Mouse (Mus musculus): ENCODE results near the gene Olfr902.
"Not testable (repeated sequence)": the region's sequence is repeated elsewhere in the genome, so short reads cannot be mapped to it uniquely, and the experiment has no call there.

The Olfr902 gene

GRCm38 (mm10) chr9:38447352-38447751, at the start of gene Olfr902:
TSS of gene Olfr902 (plus strand) at chr9:38447652.
- in situ Hi-C loops (cut with MboI) = no loop called here

DNA sequence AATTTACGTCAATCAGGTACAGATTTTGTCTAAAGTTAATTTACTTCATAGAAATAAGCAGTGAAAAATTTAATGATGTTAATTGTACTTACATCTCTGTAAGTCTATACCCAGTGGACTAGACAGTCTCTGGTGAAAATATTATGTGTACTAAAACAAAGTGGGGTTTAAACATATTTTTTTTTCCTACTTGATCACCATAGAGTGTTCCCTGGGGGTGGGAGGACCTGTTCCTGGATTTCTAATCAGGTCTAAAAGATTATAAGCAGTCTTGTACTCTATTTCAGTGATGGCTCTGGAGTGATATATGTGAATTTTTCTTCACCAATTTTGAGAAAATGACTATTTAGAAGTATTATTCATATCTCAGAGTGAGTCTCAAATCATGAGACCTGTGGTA, 46.1 kb upstream of the Olfr902 start, which contains the start of gene Olfr147:
Gene Olfr147 (plus strand): TSS at position 301 of the 400 bp plus-strand sequence.
- in situ Hi-C loops (cut with MboI) = no loop called here

DNA sequence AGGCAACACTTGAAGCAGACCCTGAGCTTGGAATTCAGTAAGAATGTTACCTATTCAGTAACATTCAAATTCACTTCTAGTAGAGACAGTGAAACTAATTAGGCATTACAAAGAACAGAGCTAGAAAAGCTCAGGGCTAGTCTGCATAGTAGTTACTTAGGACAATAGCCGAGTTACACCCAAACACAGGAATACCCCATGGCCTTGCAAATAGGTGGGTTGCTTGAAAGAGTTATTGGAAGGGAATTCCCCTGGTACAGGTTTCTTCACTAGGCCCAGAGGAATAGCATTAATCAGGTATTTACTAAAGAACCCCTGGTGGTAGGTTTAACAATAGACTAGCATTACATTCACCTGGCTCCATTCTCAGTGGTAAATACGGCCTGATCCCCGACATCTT, 40.0 kb upstream of the Olfr902 start:
- in situ Hi-C loops (cut with MboI) = not testable (repeated sequence)

DNA sequence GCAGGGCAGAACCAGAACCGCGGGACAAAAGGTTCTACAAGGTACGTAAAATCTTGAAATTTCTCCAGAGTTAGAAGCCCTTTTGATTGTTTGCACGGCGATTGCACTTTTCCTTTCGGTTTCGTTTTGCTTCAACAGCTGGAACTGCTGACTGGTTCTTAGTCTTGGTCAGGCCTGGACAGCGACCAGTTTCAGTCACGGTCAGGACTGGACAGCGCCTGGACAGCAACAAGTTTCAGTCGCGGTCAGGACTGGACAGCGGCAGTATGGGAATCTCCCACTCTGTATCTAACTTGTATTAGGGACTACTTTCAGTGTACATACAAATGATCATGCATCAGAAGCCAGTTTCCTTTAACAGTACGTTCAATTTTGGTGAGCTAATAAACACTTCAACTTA, 34.0 kb upstream of the Olfr902 start:
- in situ Hi-C loops (cut with MboI) = not testable (repeated sequence)

- in situ Hi-C loops (cut with MboI) = no loop called here
These were observed 23.7 kb upstream of the Olfr902 start for GRCm38 (mm10) chr9:38423801-38424200.

DNA sequence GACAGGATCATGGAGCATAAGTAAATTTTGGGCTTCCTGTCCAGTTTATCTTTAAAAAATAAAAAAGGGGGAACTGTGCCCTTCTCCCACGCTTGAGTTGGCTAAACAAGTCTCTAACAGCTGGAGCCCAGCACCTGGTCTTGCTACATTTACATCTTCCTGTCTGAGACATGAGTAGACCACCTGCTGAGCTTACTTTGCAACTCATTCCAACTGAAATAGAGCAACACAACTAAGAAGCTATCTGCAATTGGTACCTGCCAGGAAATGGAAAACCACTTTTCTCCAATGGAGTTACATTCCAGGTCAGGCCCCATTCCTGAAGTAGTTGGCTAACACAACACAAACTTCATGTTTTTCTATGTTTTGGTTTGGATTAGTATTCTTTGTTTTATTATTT, 20.4 kb upstream of the Olfr902 start:
- in situ Hi-C loops (cut with MboI) = no loop called here

GRCm38 (mm10) chr9:38429155-38429554, 18.3 kb upstream of the Olfr902 start, which contains the start of gene Olfr901:
TSS of gene Olfr901 (plus strand) at chr9:38429455.
- in situ Hi-C loops (cut with MboI) = no loop called here

- in situ Hi-C loops (cut with MboI) = no loop called here
These were observed 15.4 kb downstream of the Olfr902 start, which contains the start of gene Olfr904 for GRCm38 (mm10) chr9:38462844-38463243. TSS of gene Olfr904 (plus strand) at chr9:38463144.

GRCm38 (mm10) chr9:38470807-38471206, 23.4 kb downstream of the Olfr902 start, which contains the start of gene Olfr905:
TSS of gene Olfr905 (plus strand) at chr9:38471107.
- in situ Hi-C loops (cut with MboI) = no loop called here

DNA sequence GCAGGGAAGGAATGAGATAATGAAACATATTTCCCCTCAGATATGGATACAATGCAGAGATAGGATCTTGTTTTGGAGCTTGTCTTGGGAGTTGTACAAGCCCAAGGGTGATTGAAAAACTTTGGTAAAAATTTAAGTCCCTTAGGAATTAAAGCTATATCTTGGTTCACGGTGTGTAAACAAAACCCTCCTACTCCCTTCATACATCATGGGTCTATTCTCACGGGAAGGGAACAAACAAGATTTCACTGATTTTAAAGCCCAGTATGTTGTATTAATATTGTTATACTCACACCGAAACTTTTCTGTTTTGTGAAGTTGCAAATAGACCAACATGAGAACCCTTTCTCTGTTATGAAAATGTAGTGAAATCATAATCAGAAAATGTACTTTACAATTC, 39.3 kb downstream of the Olfr902 start, which contains the start of gene Olfr906:
Gene Olfr906 (plus strand): TSS at position 301 of the 400 bp plus-strand sequence.
- in situ Hi-C loops (cut with MboI) = no loop called here

- in situ Hi-C loops (cut with MboI) = no loop called here
These were observed 48.0 kb downstream of the Olfr902 start, which contains the start of gene Olfr907 for GRCm38 (mm10) chr9:38495501-38495900. TSS of gene Olfr907 (plus strand) at chr9:38495801.
